Comparison of ENCODE assay signal across 8 mouse cellular contexts in the genomic region with DNA sequence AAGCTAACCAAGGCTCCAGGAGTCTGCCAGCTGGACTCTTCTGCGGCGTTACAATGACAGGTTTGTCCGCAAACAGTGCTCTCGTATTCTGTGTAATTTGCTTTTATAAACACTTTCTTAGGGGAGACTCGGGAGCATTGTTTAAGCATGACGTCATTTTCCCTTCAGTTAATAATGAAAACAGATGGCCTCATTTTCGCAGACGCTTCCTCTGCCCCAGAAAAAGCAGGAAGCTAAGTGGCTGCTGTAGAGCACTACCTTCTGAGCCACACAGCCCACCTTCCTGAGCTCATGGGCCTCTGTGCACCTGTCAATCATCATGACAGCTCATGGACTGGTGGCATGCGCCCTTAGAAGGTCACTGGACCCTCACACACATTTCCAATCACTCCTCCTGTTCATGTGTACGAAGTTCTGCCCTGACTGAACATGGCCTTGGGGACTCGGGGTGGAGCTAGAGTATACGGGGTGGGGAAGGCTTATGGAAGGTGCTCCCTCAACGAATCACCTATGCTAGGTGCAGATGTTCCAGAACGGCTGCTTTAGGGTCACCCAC.
DNase-seq lines count a peak whose midpoint lies in the region; ATAC-seq and TF ChIP-seq lines count a peak whose summit lies in the region.

No protein-coding gene starts in this region.

- H3K27ac ChIP-seq in lung, embryonic 16.5 days (ENCODE audit: low read length) = no peak overlapping the region

- H3K4me1 ChIP-seq in lung, adult 2 months (ENCODE audit: control insufficient read depth, insufficient read depth, low read length) = peaks cover 3% of the 10 kb centered on the region; the same call in 1 of the 2 replicates
- H3K4me1 ChIP-seq in lung, embryonic 16.5 days (replicated peaks; ENCODE audit: control insufficient read depth, insufficient read depth, low read length) = peaks cover 6% of the 10 kb centered on the region; the same call in 1 of the 2 replicates

- WGBS in lung, adult 2 months = 30% methylated on average over 14 of the region's 14 CpGs
- WGBS in lung, embryonic 16.5 days = 24% methylated on average over 14 of the region's 14 CpGs

- TF ChIP-seq CTCF in lung, adult 2 months (IDR thresholded peaks at IDR 0.05; ENCODE audit: insufficient read depth, low read length) = no peak

- no peak overlapping the region for H3K9ac ChIP-seq in lung, embryonic 16.5 days (ENCODE audit: low read length)

- H3K4me3 ChIP-seq in lung, adult 2 months (replicated peaks; ENCODE audit: extremely low read depth, low read depth, low read length) = no peak overlapping the region
- no peak overlapping the region for H3K4me3 ChIP-seq in lung, embryonic 16.5 days (ENCODE audit: low read length)

- H3K9me3 ChIP-seq in lung, embryonic 16.5 days (ENCODE audit: control insufficient read depth, low read length) = no peaks in the 10 kb centered on the region

- intact Hi-C loops in heart, postnatal 14 days (cut with DNase I) = loop anchor here (5.0 kb wide), 1 partner anchor 86 kb away; no protein-coding TSS in a partner anchor

- H3K27me3 ChIP-seq in lung, embryonic 16.5 days (ENCODE audit: control insufficient read depth, insufficient read depth, low read depth, low read length) = no peaks in the 10 kb centered on the region

- no peak for TF ChIP-seq POLR2A in lung, adult 2 months (IDR thresholded peaks at IDR 0.05; ENCODE audit: borderline replicate concordance, extremely low read depth, low read depth, low read length)

- no peaks in the 10 kb centered on the region for H3K36me3 ChIP-seq in lung, embryonic 16.5 days (ENCODE audit: control insufficient read depth, insufficient read depth, low read length)

- ATAC-seq in lung, embryonic 16.5 days (ENCODE audit: low read depth) = peak; percentile 62
- no peak for ATAC-seq in megakaryocyte-erythroid progenitor cell, adult 5-6 weeks (replicated peaks; ENCODE audit: low FRiP score, low TSS enrichment, poor library complexity, severe bottlenecking)

- peak overlapping the region; percentile 26; the same call in 1 of the 2 replicates for H3K4me2 ChIP-seq in lung, embryonic 16.5 days (ENCODE audit: low read depth, low read length)

- DNase-seq in lung, adult 18-20 months = peak; percentile 7 to 36
- no peak for DNase-seq in lung, adult 2 months
- DNase-seq in heart, postnatal 14 days = peak; percentile 22 to 29
- DNase-seq in telencephalon, adult 2 months (ENCODE audit: low read depth, low spot score) = peak; percentile 6
- no peak for DNase-seq in spleen, postnatal 36 days (ENCODE audit: low spot score in 2 of 2)
- DNase-seq in urinary bladder, postnatal 25 days (ENCODE audit: low spot score) = no peak

Comparison
In these comparisons a context has a peak if more than half of its experiments do, and no peak if none do; other contexts are left out.
1. DNase-seq: peak in lung, adult 18-20 months (2 of 2), heart, postnatal 14 days (2 of 2) and telencephalon, adult 2 months (single experiment); none in lung, adult 2 months (single experiment), spleen, postnatal 36 days (0 of 2) and urinary bladder, postnatal 25 days (single experiment).